Mouse (Mus musculus): ENCODE measurements around the gene Cep164. TPM values are rescaled to one million over a fixed set of nuclear protein-coding genes. Genes with fewer than 3 reads are reported as not detected.
A peak's percentile ranks its signal among the peaks of the same experiment; 100 is the strongest.

Cep164 gene
- total and polyA plus RNA-seq, 3 experiments, result 7.9 to 14.2 TPM; not detected in 1

DNA sequence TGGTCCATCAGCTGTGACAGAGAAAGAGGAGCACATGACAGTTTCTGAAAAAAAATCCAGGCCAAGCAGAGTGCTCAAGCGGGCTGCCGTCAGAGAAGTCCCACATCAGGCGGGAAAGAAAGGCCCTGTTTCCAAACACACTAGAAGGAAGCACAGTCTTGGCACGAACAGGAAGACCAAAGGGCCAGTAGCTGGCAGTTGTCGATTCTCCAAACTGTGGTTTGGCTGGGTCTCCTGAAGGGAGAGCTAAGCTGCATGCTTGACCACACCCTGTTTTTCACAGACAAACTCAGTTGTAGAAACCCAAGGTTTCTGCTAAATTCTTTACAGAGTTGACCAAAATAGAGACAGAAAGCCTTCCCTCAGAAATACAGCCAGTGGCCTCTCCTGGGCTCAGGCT, 32.8 kb downstream of the Cep164 start:
- no peak for TF ChIP-seq HCFC1 (IDR thresholded peaks at IDR 0.05; ENCODE audit: low read depth, low read length)
- no peak for TF ChIP-seq POLR2A (IDR thresholded peaks at IDR 0.05; ENCODE audit: control insufficient read depth in 1 of 2, insufficient read depth in 1 of 2, low read depth in 1 of 2, low read length in 2 of 2, poor library complexity in 1 of 2)
- no peak for TF ChIP-seq NRF1 (IDR thresholded peaks at IDR 0.05; ENCODE audit: insufficient read depth, low read depth, low read length, poor library complexity, severe bottlenecking)
- no peak for TF ChIP-seq RCOR1 (IDR thresholded peaks at IDR 0.05; ENCODE audit: low read depth, low read length)
- no peak for TF ChIP-seq UBTF (IDR thresholded peaks at IDR 0.05; ENCODE audit: borderline replicate concordance, insufficient read depth, low read depth, low read length)
- no peak for TF ChIP-seq TCF12 (IDR thresholded peaks at IDR 0.05; ENCODE audit: low read depth, low read length)
- no peak for TF ChIP-seq SMC3 (IDR thresholded peaks at IDR 0.05; ENCODE audit: low read depth, low read length)
- no peak for TF ChIP-seq ZKSCAN1 (IDR thresholded peaks at IDR 0.05; ENCODE audit: low read depth, low read length)
- 0 out of 2 replicates have a peak overlapping the region, but pooled peaks have one; percentile 15 for H3K27ac ChIP-seq (ENCODE audit: control insufficient read depth, low read depth, low read length)
- H3K27me3 ChIP-seq (ENCODE audit: control insufficient read depth in 1 of 2, insufficient read depth in 2 of 2, low read length in 2 of 2), result no peaks in the 10 kb centered on the region
- H3K4me3 ChIP-seq (ENCODE audit: control insufficient read depth in 1 of 2, insufficient read depth in 1 of 2, low read depth in 2 of 2, low read length in 2 of 2), result no peak overlapping the region
- DNase-seq (ENCODE audit: low read depth, low spot score), result peak; percentile 11
- peaks cover 0 to 8% of the 10 kb centered on the region in 2 experiments; a peak in 3 of 4 replicates for H3K4me1 ChIP-seq (ENCODE audit: control insufficient read depth in 1 of 2, insufficient read depth in 2 of 2, low read length in 2 of 2)
- H3K36me3 ChIP-seq (ENCODE audit: control insufficient read depth in 1 of 2, insufficient read depth in 2 of 2, low read length in 2 of 2), result peaks cover 0 to 3% of the 10 kb centered on the region in 2 experiments; a peak in 1 of 4 replicates
- H3K9me3 ChIP-seq (replicated peaks; ENCODE audit: insufficient read depth, low read length), result no peaks in the 10 kb centered on the region
- H3K9ac ChIP-seq (ENCODE audit: control insufficient read depth, low read depth, low read length, poor library complexity, severe bottlenecking), result no peak overlapping the region
- H3K79me2 ChIP-seq (ENCODE audit: control insufficient read depth, insufficient read depth, low read length, poor library complexity), result no peaks in the 10 kb centered on the region

GRCm38 (mm10) chr9:45793697-45794096, 34.8 kb downstream of the Cep164 start:
- no peak for DNase-seq (ENCODE audit: low read depth, low spot score)
- Histone ChIP-seq H3K4me3 (ENCODE audit: control insufficient read depth in 1 of 2, insufficient read depth in 1 of 2, low read depth in 2 of 2, low read length in 2 of 2) (no peak overlapping the region), H3K79me2 (ENCODE audit: control insufficient read depth, insufficient read depth, low read length, poor library complexity) (no peaks in the 10 kb centered on the region), H3K9me3 (replicated peaks; ENCODE audit: insufficient read depth, low read length) (no peaks in the 10 kb centered on the region), H3K27ac (ENCODE audit: control insufficient read depth, low read depth, low read length) (no peak overlapping the region), H3K36me3 (ENCODE audit: control insufficient read depth in 1 of 2, insufficient read depth in 2 of 2, low read length in 2 of 2) (peaks cover 0 to 7% of the 10 kb centered on the region in 2 experiments; a peak in 2 of 4 replicates), H3K27me3 (ENCODE audit: control insufficient read depth in 1 of 2, insufficient read depth in 2 of 2, low read length in 2 of 2) (no peaks in the 10 kb centered on the region), H3K4me1 (ENCODE audit: control insufficient read depth in 1 of 2, insufficient read depth in 2 of 2, low read length in 2 of 2) (peaks cover 2 to 14% of the 10 kb centered on the region in 2 experiments), H3K9ac (ENCODE audit: control insufficient read depth, low read depth, low read length, poor library complexity, severe bottlenecking) (no peak overlapping the region)
- no peak for TF ChIP-seq KAT2A (conservative IDR thresholded peaks at IDR 0.05; ENCODE audit: low read depth, low read length)
- TF ChIP-seq MAZ (IDR thresholded peaks at IDR 0.05; ENCODE audit: low read depth, low read length), result no peak
- no peak for TF ChIP-seq SIN3A (IDR thresholded peaks at IDR 0.05; ENCODE audit: low read length)
- no peak for TF ChIP-seq E2F4 (IDR thresholded peaks at IDR 0.05; ENCODE audit: borderline replicate concordance, low read depth, low read length)

- peaks cover 6 to 21% of the 10 kb centered on the region in 2 experiments for H3K4me1 ChIP-seq (ENCODE audit: control insufficient read depth in 1 of 2, insufficient read depth in 2 of 2, low read length in 2 of 2)
- H3K79me2 ChIP-seq (ENCODE audit: control insufficient read depth, insufficient read depth, low read length, poor library complexity), result no peaks in the 10 kb centered on the region
- TF ChIP-seq TAL1 (IDR thresholded peaks at IDR 0.05; ENCODE audit: low read length), result no peak
- no peaks in the 10 kb centered on the region for H3K27me3 ChIP-seq (ENCODE audit: control insufficient read depth in 1 of 2, insufficient read depth in 2 of 2, low read length in 2 of 2)
- no peak for DNase-seq (ENCODE audit: low read depth, low spot score)
- peaks cover 0 to 13% of the 10 kb centered on the region in 2 experiments; a peak in 2 of 4 replicates for H3K36me3 ChIP-seq (ENCODE audit: control insufficient read depth in 1 of 2, insufficient read depth in 2 of 2, low read length in 2 of 2)
- H3K9me3 ChIP-seq (replicated peaks; ENCODE audit: insufficient read depth, low read length), result no peaks in the 10 kb centered on the region
- H3K9ac ChIP-seq (ENCODE audit: control insufficient read depth, low read depth, low read length, poor library complexity, severe bottlenecking), result no peak overlapping the region
- no peak overlapping the region for H3K4me3 ChIP-seq (ENCODE audit: control insufficient read depth in 1 of 2, insufficient read depth in 1 of 2, low read depth in 2 of 2, low read length in 2 of 2)
- no peak overlapping the region for H3K27ac ChIP-seq (ENCODE audit: control insufficient read depth, low read depth, low read length)
Measured at GRCm38 (mm10) chr9:45792235-45792634, 36.3 kb downstream of the Cep164 start.

Measured in MEL (cell line).